Mouse (Mus musculus): Measurements from ENCODE around the gene Cyth4. TPM values are rescaled to one million over a fixed set of nuclear protein-coding genes. Genes with fewer than 3 reads are reported as not detected.
A peak's percentile ranks its signal among the peaks of the same experiment; 100 is the strongest.

The Cyth4 gene
- polyA plus RNA-seq (2015; fragmentation: Nextera tagmentation; extraction: Ambion mirVana), result 14.5 and 16.1 TPM in 2 replicates

DNA sequence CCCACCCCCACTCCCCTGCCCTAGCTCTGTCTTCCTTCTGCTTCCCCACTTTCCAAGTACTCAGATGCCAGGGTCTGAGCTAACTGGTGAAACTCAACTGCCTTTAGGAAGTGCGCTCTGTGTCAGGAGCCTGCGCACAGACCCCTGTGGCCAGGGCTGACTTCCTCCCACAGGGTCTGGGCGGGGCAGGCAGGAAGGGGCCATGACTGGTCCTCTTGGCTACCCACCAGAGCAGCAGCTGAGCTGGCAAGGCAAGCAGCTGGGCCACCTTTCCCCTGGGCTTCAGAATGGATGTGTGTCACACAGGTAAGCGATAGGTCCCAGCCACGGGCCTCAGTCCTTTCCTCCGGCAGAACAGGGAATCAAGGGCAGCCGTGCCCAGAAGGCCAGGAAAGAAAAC is at the start of gene Cyth4:
Gene Cyth4 (plus strand): TSS at position 134 of the 400 bp plus-strand sequence.
- Histone ChIP-seq H3K4me2 (replicated peaks; ENCODE audit: low read depth, low read length) (0 out of 2 replicates have a peak within 1 kb of the TSS, but pooled peaks have one; percentile 0), H3K27ac (ENCODE audit: low read length) (no peak within 1 kb of the TSS), H3K9ac (replicated peaks; ENCODE audit: low read depth) (no peak within 1 kb of the TSS)

GRCm38 (mm10) chr15:78547415-78548335 is 49.2 kb upstream of the Cyth4 start:
- H3K4me2 ChIP-seq (replicated peaks; ENCODE audit: low read depth, low read length), result no peak overlapping the region
- H3K4me3 ChIP-seq (ENCODE audit: low read depth, low read length), result no peak overlapping the region
- WGBS, result 17% methylated on average over 5 of the region's 5 CpGs
- peak; percentile 88 for ATAC-seq
- 0 out of 2 replicates have a peak, but pooled peaks cover 8% of the 10 kb centered on the region for H3K27me3 ChIP-seq (replicated peaks; ENCODE audit: insufficient read depth, low read length)
- H3K36me3 ChIP-seq (ENCODE audit: insufficient read depth, low read length), result no peaks in the 10 kb centered on the region
- H3K9me3 ChIP-seq (ENCODE audit: low read length), result no peaks in the 10 kb centered on the region
- peak; percentile 84 for DNase-seq (ENCODE audit: low spot score)
- H3K27ac ChIP-seq (ENCODE audit: low read length), result peak overlapping the region; percentile 33; the same call in 1 of the 2 replicates
- no peak overlapping the region for H3K9ac ChIP-seq (replicated peaks; ENCODE audit: low read depth)
- H3K4me1 ChIP-seq (ENCODE audit: insufficient read depth, low read depth, low read length), result no peaks in the 10 kb centered on the region
- peak; percentile 63 for TF ChIP-seq CTCF (IDR thresholded peaks at IDR 0.05)
- TF ChIP-seq EP300 (IDR thresholded peaks at IDR 0.05), result peak; percentile 62

More for the DNA sequence above, at the start of gene Cyth4:
- no peaks in the 10 kb centered on the region for H3K36me3 ChIP-seq (ENCODE audit: insufficient read depth, low read length)
- TF ChIP-seq CTCF (IDR thresholded peaks at IDR 0.05) (no peak), EP300 (IDR thresholded peaks at IDR 0.05) (no peak)
- H3K27me3 ChIP-seq (replicated peaks; ENCODE audit: insufficient read depth, low read length), result no peaks in the 10 kb centered on the region
- DNase-seq (ENCODE audit: low spot score) (peak; percentile 68), ATAC-seq (peak; percentile 80)
- H3K4me1 ChIP-seq (ENCODE audit: insufficient read depth, low read depth, low read length), result no peaks in the 10 kb centered on the region
- WGBS, result 51% methylated on average over 7 of the region's 7 CpGs
- no peak within 1 kb of the TSS for H3K4me3 ChIP-seq (ENCODE audit: low read depth, low read length)
- H3K9me3 ChIP-seq (ENCODE audit: low read length), result no peaks in the 10 kb centered on the region

- H3K9ac ChIP-seq (replicated peaks; ENCODE audit: low read depth), result no peak overlapping the region
- no peak overlapping the region for H3K4me3 ChIP-seq (ENCODE audit: low read depth, low read length)
- no peak overlapping the region; the same call in 1 of the 2 replicates for H3K27ac ChIP-seq (ENCODE audit: low read length)
- 0 out of 2 replicates have a peak, but pooled peaks cover 8% of the 10 kb centered on the region for H3K27me3 ChIP-seq (replicated peaks; ENCODE audit: insufficient read depth, low read length)
- DNase-seq (ENCODE audit: low spot score) (peak; percentile 34), ATAC-seq (peak; percentile 58)
- WGBS, result 21% methylated on average over 3 of the region's 3 CpGs
- no peaks in the 10 kb centered on the region for H3K4me1 ChIP-seq (ENCODE audit: insufficient read depth, low read depth, low read length)
- no peaks in the 10 kb centered on the region for H3K9me3 ChIP-seq (ENCODE audit: low read length)
- H3K36me3 ChIP-seq (ENCODE audit: insufficient read depth, low read length), result no peaks in the 10 kb centered on the region
- H3K4me2 ChIP-seq (replicated peaks; ENCODE audit: low read depth, low read length), result no peak overlapping the region
- TF ChIP-seq CTCF (IDR thresholded peaks at IDR 0.05), result no peak
- no peak for TF ChIP-seq EP300 (IDR thresholded peaks at IDR 0.05)
These were observed 48.5 kb upstream of the Cyth4 start for GRCm38 (mm10) chr15:78548336-78548665.

- Histone ChIP-seq H3K27me3 (replicated peaks; ENCODE audit: insufficient read depth, low read length) (0 out of 2 replicates have a peak, but pooled peaks cover 8% of the 10 kb centered on the region), H3K9ac (replicated peaks; ENCODE audit: low read depth) (no peak overlapping the region), H3K36me3 (ENCODE audit: insufficient read depth, low read length) (no peaks in the 10 kb centered on the region), H3K4me2 (replicated peaks; ENCODE audit: low read depth, low read length) (no peak overlapping the region), H3K4me1 (ENCODE audit: insufficient read depth, low read depth, low read length) (no peaks in the 10 kb centered on the region), H3K4me3 (ENCODE audit: low read depth, low read length) (no peak overlapping the region), H3K27ac (ENCODE audit: low read length) (no peak overlapping the region), H3K9me3 (ENCODE audit: low read length) (no peaks in the 10 kb centered on the region)
- ATAC-seq (no peak), DNase-seq (ENCODE audit: low spot score) (no peak)
- TF ChIP-seq EP300 (IDR thresholded peaks at IDR 0.05), result no peak
- no peak for TF ChIP-seq CTCF (IDR thresholded peaks at IDR 0.05)
- 44% methylated on average over 8 of the region's 8 CpGs for WGBS
These were observed 48.1 kb upstream of the Cyth4 start for GRCm38 (mm10) chr15:78548711-78549110.

DNA sequence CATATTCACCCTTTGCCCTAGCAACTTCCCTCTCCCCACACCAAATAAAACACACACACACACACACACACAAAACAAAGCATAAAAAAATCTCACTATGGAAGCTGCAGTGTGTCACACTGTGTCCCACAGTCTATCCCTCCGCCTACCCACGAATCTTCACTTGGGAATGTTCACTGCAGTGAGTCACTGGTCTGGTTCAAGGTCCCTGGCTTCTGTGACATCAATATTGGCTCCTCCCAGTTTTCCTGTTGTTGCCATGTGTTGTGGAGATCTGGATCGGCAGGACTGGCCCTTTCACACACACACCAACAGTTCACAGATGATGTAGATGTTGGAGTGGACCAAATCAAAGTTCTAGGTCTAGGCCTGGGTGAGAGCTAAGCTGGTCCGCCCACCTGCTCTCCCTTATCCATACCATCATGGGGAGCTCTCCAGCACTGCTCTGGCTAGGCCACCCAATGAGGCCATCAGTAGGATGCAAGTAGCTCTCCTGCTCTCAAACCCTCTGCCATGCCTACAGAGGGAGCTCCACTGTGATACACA is 47.6 kb upstream of the Cyth4 start:
- ATAC-seq, result no peak
- no peak for TF ChIP-seq CTCF (IDR thresholded peaks at IDR 0.05)
- TF ChIP-seq EP300 (IDR thresholded peaks at IDR 0.05), result no peak

GRCm38 (mm10) chr15:78554545-78555313 is 42.1 kb upstream of the Cyth4 start:
- WGBS, result 66% methylated on average over 25 of the region's 25 CpGs

More for the DNA sequence above, 47.6 kb upstream of the Cyth4 start:
- Histone ChIP-seq H3K4me1 (ENCODE audit: insufficient read depth, low read depth, low read length) (no peaks in the 10 kb centered on the region), H3K27ac (ENCODE audit: low read length) (no peak overlapping the region), H3K4me3 (ENCODE audit: low read depth, low read length) (no peak overlapping the region), H3K36me3 (ENCODE audit: insufficient read depth, low read length) (no peaks in the 10 kb centered on the region), H3K4me2 (replicated peaks; ENCODE audit: low read depth, low read length) (no peak overlapping the region), H3K9ac (replicated peaks; ENCODE audit: low read depth) (no peak overlapping the region), H3K9me3 (ENCODE audit: low read length) (no peaks in the 10 kb centered on the region), H3K27me3 (replicated peaks; ENCODE audit: insufficient read depth, low read length) (0 out of 2 replicates have a peak, but pooled peaks cover 8% of the 10 kb centered on the region)
- no peak for DNase-seq (ENCODE audit: low spot score)
- WGBS, result 66% methylated on average over 4 of the region's 4 CpGs

More at GRCm38 (mm10) chr15:78554545-78555313, 42.1 kb upstream of the Cyth4 start:
- ATAC-seq, result no peak
- no peak for DNase-seq (ENCODE audit: low spot score)
- Histone ChIP-seq H3K9ac (replicated peaks; ENCODE audit: low read depth) (no peak overlapping the region), H3K36me3 (ENCODE audit: insufficient read depth, low read length) (no peaks in the 10 kb centered on the region), H3K4me1 (ENCODE audit: insufficient read depth, low read depth, low read length) (no peaks in the 10 kb centered on the region), H3K9me3 (ENCODE audit: low read length) (no peaks in the 10 kb centered on the region), H3K4me3 (ENCODE audit: low read depth, low read length) (no peak overlapping the region), H3K27me3 (replicated peaks; ENCODE audit: insufficient read depth, low read length) (no peaks in the 10 kb centered on the region), H3K27ac (ENCODE audit: low read length) (no peak overlapping the region), H3K4me2 (replicated peaks; ENCODE audit: low read depth, low read length) (no peak overlapping the region)
- no peak for TF ChIP-seq EP300 (IDR thresholded peaks at IDR 0.05)
- peak; percentile 37 for TF ChIP-seq CTCF (IDR thresholded peaks at IDR 0.05)
